Mouse (Mus musculus) cortical plate, adult 2 months (tissue): ENCODE results near the gene Higd1a.

Experiments used
- CTCF ChIP-seq: fragments of 200-500 bp; IDR thresholded peaks from 2 replicates; pipeline ENCODE4 v1.5.1; 2011; ENCODE audit warnings: mild to moderate bottlenecking, control low read depth, low read length; ENCODE audit not compliant: insufficient read depth; ENCODE audit errors: extremely low read depth
- POLR2A ChIP-seq: fragments of 200-500 bp; IDR thresholded peaks from 2 replicates; pipeline ENCODE4 v1.6.1; 2011; ENCODE audit warnings: mild to moderate bottlenecking, low read length, control low read depth; ENCODE audit not compliant: insufficient read depth; ENCODE audit errors: extremely low read depth

DNA sequence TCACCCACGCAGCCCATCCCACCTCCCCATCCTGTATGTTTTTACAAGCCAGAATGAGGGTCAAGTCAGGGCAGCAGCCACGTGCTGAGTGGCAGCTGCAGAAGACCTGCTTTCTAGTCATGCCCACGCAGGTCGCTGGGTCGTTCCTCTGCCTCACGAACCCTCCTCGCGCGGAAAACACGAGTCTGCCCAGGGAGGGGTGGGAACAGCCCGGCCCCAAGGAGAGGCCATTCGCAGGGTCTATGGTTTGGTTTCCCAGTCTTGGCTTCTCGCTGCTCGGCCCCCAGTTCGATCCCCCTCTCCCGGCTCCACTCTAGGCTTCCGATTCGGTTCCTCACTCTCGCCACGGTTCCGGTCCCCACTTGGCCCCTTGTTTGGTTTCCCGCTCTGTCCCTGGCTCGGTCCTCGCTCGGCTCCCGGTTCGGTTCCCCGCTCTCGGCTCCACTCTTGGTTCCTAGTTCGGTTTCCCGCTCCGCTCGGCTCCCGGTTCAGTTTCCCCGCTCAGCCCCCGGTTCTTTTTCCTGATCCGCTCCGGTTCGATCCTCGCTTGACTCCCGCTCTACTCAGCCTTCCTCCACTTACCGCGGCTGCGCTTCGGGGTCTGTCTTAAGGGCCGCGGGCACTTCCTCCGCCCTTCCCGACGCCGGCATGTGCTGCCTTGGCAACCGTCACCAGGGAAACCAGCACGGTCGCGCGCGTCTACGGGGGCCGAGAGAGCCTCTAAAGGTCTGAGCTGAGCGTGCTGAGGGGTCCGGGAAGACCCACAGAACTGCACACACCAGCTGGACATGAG lies 19.1 kb downstream of the Higd1a start, which contains the start of gene Ccdc13:
- TF ChIP-seq POLR2A (0 out of 2 replicates have a peak, but pooled peaks have one; percentile 31), CTCF (no peak)
